ENCODE assay signal across 25 mouse cellular contexts in the genomic region with DNA sequence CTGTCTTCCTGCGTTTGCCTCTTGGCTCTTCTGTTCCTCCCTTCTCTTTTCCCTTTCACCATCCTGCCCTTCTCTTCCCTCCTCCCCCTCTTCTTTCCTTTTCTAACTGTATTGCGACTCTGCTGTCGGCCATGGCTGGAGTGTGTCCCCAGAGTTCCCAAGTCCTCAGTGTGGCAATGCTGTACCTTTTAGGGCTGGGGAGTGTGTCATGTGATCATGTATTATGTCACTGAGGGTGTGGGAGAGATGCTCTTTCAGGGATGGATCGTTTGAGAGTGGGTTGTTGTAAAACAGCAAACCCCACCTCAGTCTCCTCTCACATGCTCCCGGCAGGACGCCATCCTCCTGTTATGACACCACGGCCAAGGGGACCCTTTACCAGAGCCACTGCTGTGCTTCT. TPM values are rescaled to one million over a fixed set of nuclear protein-coding genes. Genes with fewer than 3 reads are reported as not detected.
DNase-seq lines count a peak whose midpoint lies in the region; ATAC-seq and TF ChIP-seq lines count a peak whose summit lies in the region.
"Had no signal": no experiment of that assay in that cellular context is flagged by ENCODE, and none has a peak within 500 bp of the region (broad histone marks: within the 10 kb centered on the region; RNA-seq: fewer than 3 reads in every experiment).

No protein-coding gene starts in this region.

- no peak overlapping the region for H3K4me2 ChIP-seq in forebrain, embryonic 15.5 days (replicated peaks)
- no peak overlapping the region for H3K4me2 ChIP-seq in forebrain, embryonic 11.5 days (ENCODE audit: low read depth, low read length, severe bottlenecking)
- peak overlapping the region; percentile 18; the same call in 1 of the 2 replicates for H3K4me2 ChIP-seq in heart, embryonic 13.5 days
- H3K4me2 ChIP-seq in kidney, postnatal 0 days (ENCODE audit: low read length) = no peak overlapping the region
- H3K4me2 ChIP-seq: embryonic facial prominence, embryonic 12.5 days; limb, embryonic 13.5 days; liver, embryonic 13.5 days; lung, embryonic 14.5 days; stomach, embryonic 15.5 days had no signal

- ATAC-seq in forebrain, embryonic 15.5 days (replicated peaks) = no peak
- ATAC-seq in forebrain, embryonic 11.5 days (replicated peaks; ENCODE audit: low FRiP score) = no peak
- ATAC-seq in heart, embryonic 13.5 days (ENCODE audit: extremely low read depth, insufficient number of reproducible peaks, low FRiP score, low TSS enrichment) = no peak
- ATAC-seq in kidney, postnatal 0 days (replicated peaks; ENCODE audit: low FRiP score, low read depth) = no peak
- ATAC-seq: forebrain, postnatal 0 days; hindbrain, embryonic 16.5 days; intestine, embryonic 16.5 days had no signal

- 69% methylated on average over 7 of the region's 7 CpGs for whole genome bisulfite sequencing in forebrain, embryonic 15.5 days
- 79% methylated on average over 7 of the region's 7 CpGs for WGBS in forebrain, embryonic 11.5 days
- WGBS in heart, embryonic 13.5 days = 73% methylated on average over 7 of the region's 7 CpGs
- 53% methylated on average over 7 of the region's 7 CpGs for WGBS in kidney, postnatal 0 days
- WGBS in olfactory bulb, adult 2 months = 33% methylated on average over 7 of the region's 7 CpGs

- H3K9me3 ChIP-seq in forebrain, embryonic 15.5 days = no peaks in the 10 kb centered on the region
- no peaks in the 10 kb centered on the region for H3K9me3 ChIP-seq in forebrain, embryonic 11.5 days (ENCODE audit: control insufficient read depth, low read length)
- no peaks in the 10 kb centered on the region for H3K9me3 ChIP-seq in heart, embryonic 13.5 days
- no peaks in the 10 kb centered on the region for H3K9me3 ChIP-seq in kidney, postnatal 0 days (replicated peaks; ENCODE audit: low read length)
- H3K9me3 ChIP-seq: embryonic facial prominence, embryonic 12.5 days; limb, embryonic 13.5 days; liver, embryonic 13.5 days; midbrain, embryonic 10.5 days; stomach, embryonic 15.5 days had no signal

- intact Hi-C loops in heart, postnatal 10 days (cut with DNase I) = loop anchor here (10.0 kb wide), 1 partner anchor 216 kb away; no protein-coding TSS in a partner anchor

- TF ChIP-seq CTCF in kidney, postnatal 0 days (IDR thresholded peaks at IDR 0.05; ENCODE audit: low read depth) = no peak
- no peak for TF ChIP-seq CTCF in olfactory bulb, adult 2 months (IDR thresholded peaks at IDR 0.05; ENCODE audit: insufficient read depth, low read depth, low read length)

- no peak overlapping the region for H3K4me3 ChIP-seq in forebrain, embryonic 15.5 days
- H3K4me3 ChIP-seq in forebrain, embryonic 11.5 days (ENCODE audit: low read depth, low read length) = no peak overlapping the region
- H3K4me3 ChIP-seq in heart, embryonic 13.5 days = no peak overlapping the region
- no peak overlapping the region for H3K4me3 ChIP-seq in kidney, postnatal 0 days (replicated peaks; ENCODE audit: low read depth, low read length)
- H3K4me3 ChIP-seq in olfactory bulb, adult 2 months (ENCODE audit: insufficient read depth, low read depth, low read length) = no peak overlapping the region
- H3K4me3 ChIP-seq: embryonic facial prominence, embryonic 12.5 days; erythroblast, embryonic 14.5 days; limb, embryonic 13.5 days; liver, embryonic 13.5 days; midbrain, embryonic 10.5 days; stomach, embryonic 15.5 days had no signal

- no peaks in the 10 kb centered on the region for H3K27me3 ChIP-seq in forebrain, embryonic 15.5 days
- 0 out of 2 replicates have a peak, but pooled peaks cover 2% of the 10 kb centered on the region for H3K27me3 ChIP-seq in forebrain, embryonic 11.5 days (ENCODE audit: control insufficient read depth, insufficient read depth, low read length)
- no peaks in the 10 kb centered on the region for H3K27me3 ChIP-seq in heart, embryonic 13.5 days (replicated peaks)
- H3K27me3 ChIP-seq in kidney, postnatal 0 days (ENCODE audit: insufficient read depth, low read length) = no peaks in the 10 kb centered on the region
- H3K27me3 ChIP-seq: CH12.LX; embryonic facial prominence, embryonic 12.5 days; limb, embryonic 13.5 days; liver, embryonic 13.5 days; stomach, embryonic 15.5 days had no signal

- 0 out of 2 replicates have a peak overlapping the region, but pooled peaks have one; percentile 15 for H3K27ac ChIP-seq in forebrain, embryonic 15.5 days (replicated peaks)
- H3K27ac ChIP-seq in forebrain, embryonic 11.5 days (ENCODE audit: low read depth, low read length) = no peak overlapping the region
- H3K27ac ChIP-seq in heart, embryonic 13.5 days (replicated peaks) = peak overlapping the region; percentile 74
- peak overlapping the region; percentile 57; the same call in 1 of the 2 replicates for H3K27ac ChIP-seq in kidney, postnatal 0 days
- H3K27ac ChIP-seq in olfactory bulb, adult 2 months (ENCODE audit: insufficient read depth, low read depth, low read length) = peak overlapping the region; percentile 62
- H3K27ac ChIP-seq: embryonic facial prominence, embryonic 12.5 days; limb, embryonic 13.5 days; liver, embryonic 13.5 days; midbrain, embryonic 10.5 days; stomach, embryonic 15.5 days had no signal

- no peaks in the 10 kb centered on the region for H3K36me3 ChIP-seq in forebrain, embryonic 15.5 days
- no peaks in the 10 kb centered on the region for H3K36me3 ChIP-seq in forebrain, embryonic 11.5 days (ENCODE audit: control insufficient read depth, insufficient read depth, low read length)
- H3K36me3 ChIP-seq in heart, embryonic 13.5 days = peaks cover 64% of the 10 kb centered on the region
- H3K36me3 ChIP-seq in kidney, postnatal 0 days (ENCODE audit: insufficient read depth, low read length) = 0 out of 2 replicates have a peak, but pooled peaks cover 5% of the 10 kb centered on the region
- H3K36me3 ChIP-seq: liver, embryonic 13.5 days had no signal

- H3K9ac ChIP-seq in forebrain, embryonic 15.5 days (replicated peaks) = no peak overlapping the region
- no peak overlapping the region for H3K9ac ChIP-seq in forebrain, embryonic 11.5 days (ENCODE audit: low read length)
- peak overlapping the region; percentile 26; the same call in 1 of the 2 replicates for H3K9ac ChIP-seq in heart, embryonic 13.5 days
- H3K9ac ChIP-seq in kidney, postnatal 0 days (ENCODE audit: low read depth, low read length) = no peak overlapping the region
- H3K9ac ChIP-seq: embryonic facial prominence, embryonic 12.5 days; forebrain, postnatal 0 days; limb, embryonic 13.5 days; liver, embryonic 13.5 days; lung, embryonic 14.5 days; stomach, embryonic 15.5 days had no signal

- peaks cover 43% of the 10 kb centered on the region for H3K4me1 ChIP-seq in forebrain, embryonic 15.5 days
- peaks cover 13% of the 10 kb centered on the region; the same call in 1 of the 2 replicates for H3K4me1 ChIP-seq in forebrain, embryonic 11.5 days (replicated peaks; ENCODE audit: control insufficient read depth, insufficient read depth, low read length)
- peaks cover 82% of the 10 kb centered on the region for H3K4me1 ChIP-seq in heart, embryonic 13.5 days
- H3K4me1 ChIP-seq in kidney, postnatal 0 days (replicated peaks; ENCODE audit: insufficient read depth, low read length) = peaks cover 15% of the 10 kb centered on the region; the same call in 1 of the 2 replicates
- peaks cover 46% of the 10 kb centered on the region for H3K4me1 ChIP-seq in olfactory bulb, adult 2 months (ENCODE audit: control insufficient read depth, insufficient read depth, low read length)

- no peak for TF ChIP-seq POLR2A in olfactory bulb, adult 2 months (IDR thresholded peaks at IDR 0.05; ENCODE audit: insufficient read depth, low read depth, low read length)

- DNase-seq in forebrain, embryonic 11.5 days (ENCODE audit: low spot score) = no peak
- no peak for DNase-seq in heart, postnatal 10 days
- no peak for DNase-seq in kidney, postnatal 0 days (ENCODE audit: low spot score)
- no peak for DNase-seq in kidney, adult 18-20 months
- DNase-seq: adrenal gland, postnatal 25 days; forebrain, postnatal 0 days; gastrocnemius, postnatal 10 days; kidney, postnatal 10 days; liver, embryonic 13.5 days; lung, embryonic 14.5 days; lung, postnatal 4 days; retina, postnatal 1 day; thymus, adult 18-20 months; thymus, postnatal 4 days had no signal

RNA-seq across cellular contexts. Expression of a gene that starts 29.8 kb away (rescaled TPM):
- 6.2 and 7.9 TPM in 2 replicates for polyA plus RNA-seq in forebrain, embryonic 15.5 days (2015; fragmentation: Nextera tagmentation; extraction: Ambion mirVana)
- 13.8 and 16.5 TPM in 2 replicates for polyA plus RNA-seq in forebrain, embryonic 11.5 days (2014; fragmentation: Nextera tagmentation; extraction: Ambion mirVana)
- polyA plus RNA-seq in heart, embryonic 13.5 days (2015; fragmentation: Nextera tagmentation; extraction: Ambion mirVana) = 34.5 and 38.3 TPM in 2 replicates
- 100 to 1,000 TPM; 106 to 115 TPM for total RNA-seq in heart, postnatal 10 days (2021)
- polyA plus RNA-seq in kidney, postnatal 0 days (2015; fragmentation: Nextera tagmentation; extraction: Ambion mirVana) = 50.2 and 53.9 TPM in 2 replicates
- not detected in 2 replicates for polyA plus RNA-seq in olfactory bulb, adult 2 months (2012; ENCODE audit: insufficient read depth, insufficient read length, low replicate concordance, missing spikeins)
